Mouse (Mus musculus) liver (tissue): Measurements from ENCODE around the gene Tgfb2.

Source experiments
- DNase-seq: peaks from one replicate; pipeline ENCODE4 v3.0.0-alpha.2; 2020; ENCODE audit warnings: mixed read lengths

Tgfb2 gene

GRCm38 (mm10) chr1:186655096-186655495 is 50.7 kb downstream of the Tgfb2 start:
- no peak for DNase-seq

GRCm38 (mm10) chr1:186652208-186652607 is 53.6 kb downstream of the Tgfb2 start:
- no peak for DNase-seq

- DNase-seq = no peak
Observed at GRCm38 (mm10) chr1:186650011-186650410, 55.8 kb downstream of the Tgfb2 start.

GRCm38 (mm10) chr1:186637304-186638213 is 68.2 kb downstream of the Tgfb2 start:
- no peak for DNase-seq

- no peak for DNase-seq
Observed at GRCm38 (mm10) chr1:186635045-186635444, 70.7 kb downstream of the Tgfb2 start.

GRCm38 (mm10) chr1:186631457-186631856 is 74.3 kb downstream of the Tgfb2 start:
- DNase-seq = no peak

- DNase-seq = no peak
Observed at GRCm38 (mm10) chr1:186630971-186631370, 74.8 kb downstream of the Tgfb2 start.

- no peak for DNase-seq
Observed at GRCm38 (mm10) chr1:186627451-186627995, 78.3 kb downstream of the Tgfb2 start.

GRCm38 (mm10) chr1:186624474-186624873 is 81.3 kb downstream of the Tgfb2 start:
- no peak for DNase-seq

GRCm38 (mm10) chr1:186621812-186622211 is 84.0 kb downstream of the Tgfb2 start:
- DNase-seq = no peak

GRCm38 (mm10) chr1:186618285-186618684 is 87.5 kb downstream of the Tgfb2 start:
- no peak for DNase-seq

GRCm38 (mm10) chr1:186611371-186611770 is 94.4 kb downstream of the Tgfb2 start:
- DNase-seq = no peak

- no peak for DNase-seq
Observed at GRCm38 (mm10) chr1:186610481-186610880, 95.3 kb downstream of the Tgfb2 start.

- no peak for DNase-seq
Observed at GRCm38 (mm10) chr1:186609793-186610233, 96.0 kb downstream of the Tgfb2 start.

- DNase-seq = no peak
Observed at GRCm38 (mm10) chr1:186608116-186608515, 97.7 kb downstream of the Tgfb2 start.

- DNase-seq = no peak
Observed at GRCm38 (mm10) chr1:186605635-186606034, 100.2 kb downstream of the Tgfb2 start.

GRCm38 (mm10) chr1:186604124-186604523 is 101.7 kb downstream of the Tgfb2 start:
- no peak for DNase-seq

- no peak for DNase-seq
Observed at GRCm38 (mm10) chr1:186588226-186588625, 117.6 kb downstream of the Tgfb2 start.

- DNase-seq = no peak
Observed at GRCm38 (mm10) chr1:186587065-186587804, 118.6 kb downstream of the Tgfb2 start.

GRCm38 (mm10) chr1:186585571-186586164 is 120.1 kb downstream of the Tgfb2 start:
- DNase-seq = no peak

- no peak for DNase-seq
Observed at GRCm38 (mm10) chr1:186583933-186584332, 121.9 kb downstream of the Tgfb2 start.

GRCm38 (mm10) chr1:186582113-186582512 is 123.7 kb downstream of the Tgfb2 start:
- DNase-seq = no peak

GRCm38 (mm10) chr1:186581666-186582065 is 124.1 kb downstream of the Tgfb2 start:
- DNase-seq = no peak
